Mouse (Mus musculus): ENCODE data around the gene Gstm2.
"Not testable (repeated sequence)": the region's sequence is repeated elsewhere in the genome, so short reads cannot be mapped to it uniquely, and the experiment has no call there.

Gstm2 gene

DNA sequence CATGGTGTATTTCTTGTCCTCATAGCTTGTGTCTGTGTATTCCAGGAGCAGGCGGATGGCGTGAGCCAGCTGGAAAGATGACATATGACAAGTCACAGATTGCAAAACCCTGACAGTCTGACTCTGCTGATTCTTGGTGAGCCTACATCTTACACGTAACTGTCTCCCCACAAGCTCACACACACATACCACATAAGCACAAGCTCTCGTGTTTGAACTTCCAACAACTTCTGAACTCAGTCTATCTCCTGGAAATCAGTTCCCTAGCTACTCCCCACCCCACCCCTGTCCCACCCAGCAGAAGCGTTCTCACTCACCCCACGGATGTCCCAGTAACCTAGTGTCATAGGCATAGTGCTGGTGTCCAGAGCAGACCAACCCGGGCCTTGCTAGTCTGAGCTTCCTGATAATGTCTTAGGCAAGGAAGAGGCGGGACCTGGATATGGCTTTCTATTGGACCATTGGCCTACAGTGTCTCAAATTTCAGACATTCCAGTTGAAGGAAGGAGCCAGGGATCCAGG lies at the start of gene Gstm2:
Gene Gstm2, minus strand, starts transcription at position 413 of the 522 bp plus-strand sequence.
- DNase-seq (ENCODE audit: low spot score in 2 of 2), result no peak

DNA sequence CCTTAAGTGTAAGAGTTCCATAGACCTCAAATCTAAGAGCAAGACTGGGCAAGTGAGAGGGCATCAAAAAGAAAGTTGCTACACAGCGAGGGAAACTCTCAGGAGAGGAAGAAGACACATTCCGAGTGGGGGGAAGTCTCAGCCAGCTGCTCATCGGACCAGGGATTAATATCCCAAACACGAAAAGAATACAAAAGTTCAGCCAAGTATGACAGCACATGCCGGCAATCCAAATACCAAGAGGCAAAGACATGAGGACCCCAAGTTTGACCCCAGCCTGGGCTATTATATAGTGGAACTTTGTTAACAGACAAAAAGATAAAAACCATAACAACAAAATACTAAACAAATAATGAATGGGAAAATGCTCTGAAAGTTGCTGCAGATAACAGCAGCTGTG lies 46.9 kb upstream of the Gstm2 start:
- DNase-seq (ENCODE audit: low spot score in 2 of 2), result no peak

DNA sequence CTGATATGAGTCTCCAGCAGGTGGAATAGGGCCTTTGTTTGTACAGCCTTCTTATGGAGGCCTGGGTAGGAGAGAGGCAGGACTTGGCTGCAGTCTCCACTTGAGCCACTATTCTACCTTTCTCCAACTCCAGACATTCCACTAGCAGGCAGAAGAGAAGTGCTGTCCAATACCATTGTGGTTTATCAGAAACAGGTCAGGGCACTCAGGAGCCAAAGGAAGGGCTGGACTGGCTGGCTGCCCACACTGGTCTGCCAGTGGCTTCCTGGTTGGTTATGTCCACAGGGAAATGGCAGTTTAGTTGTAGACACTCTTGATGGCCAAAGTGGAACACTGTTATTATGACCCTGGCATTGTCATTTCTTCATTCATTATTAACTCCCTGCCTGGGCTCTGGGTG lies 45.9 kb upstream of the Gstm2 start:
- DNase-seq (ENCODE audit: low spot score in 2 of 2), result no peak

DNA sequence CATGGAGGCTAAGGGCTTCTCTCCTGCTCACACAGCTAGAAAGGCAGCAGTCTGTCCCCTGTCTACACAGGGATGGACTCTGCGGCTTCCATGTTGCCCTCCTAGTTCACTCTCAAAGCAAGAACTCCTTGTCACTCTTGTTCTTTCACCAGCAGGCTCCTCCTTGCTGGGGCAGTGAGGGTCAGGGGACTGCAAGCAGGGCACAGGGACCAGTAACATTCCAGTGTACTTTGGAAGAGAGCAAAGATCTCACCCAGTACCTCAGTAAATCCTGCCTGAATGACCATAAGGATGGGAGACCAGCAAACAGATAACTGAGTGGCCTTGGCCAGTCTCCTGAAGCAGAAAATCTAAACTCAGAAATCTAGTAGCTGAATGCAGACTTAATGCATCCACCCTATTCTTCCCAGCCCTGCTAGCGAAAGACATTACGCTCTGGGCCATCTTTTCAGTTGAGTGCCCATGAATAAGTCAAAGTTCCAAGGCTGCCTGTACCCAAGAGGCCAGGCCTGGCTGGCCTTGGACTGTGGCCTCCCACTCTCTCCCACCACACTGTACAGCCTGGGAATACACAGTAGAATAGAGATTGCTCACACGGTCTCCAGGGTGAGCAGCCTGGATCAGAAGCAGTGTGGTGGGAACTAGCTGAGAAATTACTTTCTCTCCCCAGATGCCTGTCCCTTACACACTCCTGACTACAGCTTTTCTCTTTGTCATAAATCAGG lies 42.5 kb upstream of the Gstm2 start:
- DNase-seq (ENCODE audit: low spot score in 2 of 2), result no peak

DNA sequence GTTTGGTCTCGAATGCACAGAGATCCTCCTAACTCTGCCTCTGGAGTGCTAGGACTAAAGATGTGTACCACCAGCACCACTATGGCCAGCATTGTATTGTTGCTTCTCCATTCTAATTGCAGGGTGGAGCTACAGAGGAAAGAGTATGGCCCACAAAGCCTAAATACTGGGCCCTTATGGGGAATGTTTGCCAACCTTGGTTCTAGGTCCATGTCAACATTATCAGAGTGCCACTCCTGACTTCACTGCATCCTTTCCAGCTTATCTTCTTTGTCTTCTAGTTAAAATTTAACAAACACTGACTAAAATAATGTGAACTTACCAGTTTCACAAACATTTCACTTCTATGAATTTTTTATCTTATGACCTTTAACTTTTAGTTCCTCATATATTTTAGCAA lies 40.3 kb upstream of the Gstm2 start:
- no peak for DNase-seq (ENCODE audit: low spot score in 2 of 2)

DNA sequence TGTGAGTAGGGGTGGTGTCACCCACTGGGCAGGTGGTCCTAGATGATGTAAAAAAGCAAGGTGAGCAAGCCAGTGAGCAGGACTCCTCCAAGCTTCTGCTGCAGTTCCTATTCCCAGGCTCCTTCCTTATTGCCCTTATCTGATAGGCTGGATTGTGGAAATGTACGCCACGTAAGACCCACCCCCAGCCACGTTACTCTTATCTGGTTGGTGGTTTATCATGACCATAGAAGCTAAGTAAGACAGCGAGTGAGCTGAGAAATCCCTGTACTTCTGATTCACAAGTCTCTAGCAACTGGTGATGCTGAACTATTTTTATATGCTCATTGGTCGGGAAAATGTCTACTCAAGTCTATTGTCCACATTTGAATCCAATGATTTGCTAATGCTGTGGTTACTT lies 39.8 kb upstream of the Gstm2 start:
- DNase-seq (ENCODE audit: low spot score in 2 of 2), result no peak

DNA sequence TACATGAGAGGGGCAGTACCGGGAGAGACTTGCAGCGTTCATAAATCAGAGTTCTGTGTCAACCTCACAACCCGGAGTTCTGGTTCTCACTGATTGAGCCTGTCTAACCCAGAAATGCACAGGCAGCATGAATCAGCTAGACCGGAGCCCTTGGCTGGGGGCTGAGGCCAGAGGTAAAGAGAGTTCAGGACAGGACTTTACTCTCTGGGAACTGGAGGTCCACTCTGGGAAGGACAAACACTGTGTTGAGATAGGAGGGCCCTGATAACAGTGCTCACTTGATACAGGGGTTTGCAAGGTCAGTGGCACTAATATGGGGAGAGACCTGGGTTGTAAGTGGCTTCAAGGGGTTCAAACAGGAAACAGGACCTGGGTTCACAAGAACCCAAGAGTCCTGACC lies 39.1 kb upstream of the Gstm2 start:
- no peak for DNase-seq (ENCODE audit: low spot score in 2 of 2)

DNA sequence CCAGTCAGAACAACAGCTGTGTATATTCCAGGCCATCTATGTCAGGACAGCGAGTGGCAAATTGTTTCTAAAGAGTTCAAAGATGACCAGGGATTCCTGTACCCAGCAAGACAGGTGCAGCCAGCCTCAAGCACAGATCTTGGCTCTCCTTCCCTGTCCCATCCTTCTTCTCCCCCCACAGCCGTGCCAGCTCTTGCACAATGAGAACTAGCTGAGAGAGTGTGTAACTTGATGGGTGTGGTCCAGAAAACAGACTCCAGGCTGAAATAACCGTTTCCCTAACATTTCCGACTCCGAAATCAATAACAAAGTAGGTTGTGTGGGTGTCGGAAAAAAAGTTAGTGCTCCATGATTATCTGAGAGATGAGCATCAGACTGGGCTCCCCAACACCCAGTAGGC lies 36.4 kb upstream of the Gstm2 start:
- no peak for DNase-seq (ENCODE audit: low spot score in 2 of 2)

DNA sequence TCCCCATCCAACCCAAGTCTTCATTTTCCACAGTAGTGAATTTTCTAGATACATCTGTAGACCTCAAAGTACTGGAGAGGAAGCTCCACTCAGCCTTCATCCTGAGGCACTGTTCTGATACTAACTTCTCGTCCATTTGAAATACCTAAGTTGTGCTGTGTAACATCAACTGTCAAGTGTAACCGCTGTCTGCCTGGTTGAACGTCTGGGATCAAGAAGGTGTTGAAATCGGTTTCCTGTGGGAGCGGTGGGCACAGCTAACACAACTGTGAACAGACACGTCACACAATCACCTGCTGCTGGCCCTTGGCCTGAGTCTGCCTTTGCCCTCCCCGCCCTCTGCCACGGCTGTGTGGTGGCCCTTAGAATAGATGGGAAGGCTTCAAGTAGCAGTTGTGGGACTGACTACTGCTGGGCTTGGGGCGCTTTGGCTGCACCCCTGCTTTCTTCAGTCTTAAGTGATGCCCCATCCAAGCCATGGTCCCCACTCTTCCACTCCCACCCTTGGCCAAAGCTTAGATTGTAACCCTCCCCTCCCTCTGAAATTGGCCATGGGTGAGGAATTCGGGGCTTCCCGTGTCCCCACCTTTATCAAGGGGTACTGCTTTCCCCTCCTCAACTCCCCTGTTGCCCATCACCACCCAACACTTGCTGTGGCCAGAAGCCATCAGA lies 34.2 kb upstream of the Gstm2 start:
- DNase-seq (ENCODE audit: low spot score in 2 of 2), result not testable (repeated sequence)

DNA sequence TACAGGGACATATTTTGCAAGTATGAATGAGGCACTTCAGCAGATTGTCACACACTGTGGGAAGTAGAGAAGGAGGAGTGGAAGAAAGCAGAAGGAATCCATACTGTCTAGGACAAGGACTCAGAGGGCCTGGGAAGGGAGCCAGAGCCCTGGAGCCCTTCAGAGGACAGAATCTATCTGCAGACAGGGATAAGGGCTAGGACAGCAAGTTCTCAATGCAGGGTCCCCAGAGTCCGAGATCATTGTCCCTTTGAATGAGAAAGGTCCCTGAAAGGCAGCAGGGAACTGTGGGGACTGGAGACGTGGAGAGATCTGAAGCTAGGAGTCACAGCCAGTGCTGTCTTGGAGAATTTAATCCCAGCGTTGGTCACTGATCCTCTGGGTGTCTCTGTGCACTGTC lies 33.0 kb upstream of the Gstm2 start:
- DNase-seq (ENCODE audit: low spot score in 2 of 2), result not testable (repeated sequence)

DNA sequence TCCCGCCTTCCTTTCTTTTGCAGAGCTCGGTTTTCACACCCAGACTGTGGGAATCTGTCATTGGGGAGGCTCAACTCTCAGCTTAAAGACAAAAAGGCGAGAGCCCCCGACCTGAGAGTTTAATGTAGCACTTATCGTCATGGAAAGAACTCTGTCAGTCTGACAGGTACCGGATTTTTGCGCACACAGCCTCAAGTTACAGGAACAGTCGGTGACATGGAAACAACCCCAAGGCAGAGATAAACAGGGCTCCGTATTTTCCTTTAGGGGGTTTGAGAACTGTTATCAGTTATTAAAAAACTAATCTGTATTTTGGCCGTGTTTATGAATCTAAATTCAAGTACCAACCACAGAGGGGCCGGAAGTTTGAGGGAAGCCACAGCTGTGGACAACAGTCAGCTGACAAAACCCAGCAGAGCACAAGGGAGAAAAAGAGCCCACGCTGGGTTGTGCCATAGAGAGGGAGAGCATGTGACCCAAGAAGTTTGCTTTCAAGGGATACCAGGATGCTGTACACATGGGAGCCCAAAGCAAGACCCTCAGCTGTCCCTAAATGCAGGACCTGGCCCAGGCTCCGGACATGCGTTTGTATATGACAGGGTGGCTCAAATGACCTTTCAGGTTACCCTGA lies 32.1 kb upstream of the Gstm2 start:
- peak in 1 of 2 experiments; percentile 5 for DNase-seq (ENCODE audit: low spot score in 2 of 2)

DNA sequence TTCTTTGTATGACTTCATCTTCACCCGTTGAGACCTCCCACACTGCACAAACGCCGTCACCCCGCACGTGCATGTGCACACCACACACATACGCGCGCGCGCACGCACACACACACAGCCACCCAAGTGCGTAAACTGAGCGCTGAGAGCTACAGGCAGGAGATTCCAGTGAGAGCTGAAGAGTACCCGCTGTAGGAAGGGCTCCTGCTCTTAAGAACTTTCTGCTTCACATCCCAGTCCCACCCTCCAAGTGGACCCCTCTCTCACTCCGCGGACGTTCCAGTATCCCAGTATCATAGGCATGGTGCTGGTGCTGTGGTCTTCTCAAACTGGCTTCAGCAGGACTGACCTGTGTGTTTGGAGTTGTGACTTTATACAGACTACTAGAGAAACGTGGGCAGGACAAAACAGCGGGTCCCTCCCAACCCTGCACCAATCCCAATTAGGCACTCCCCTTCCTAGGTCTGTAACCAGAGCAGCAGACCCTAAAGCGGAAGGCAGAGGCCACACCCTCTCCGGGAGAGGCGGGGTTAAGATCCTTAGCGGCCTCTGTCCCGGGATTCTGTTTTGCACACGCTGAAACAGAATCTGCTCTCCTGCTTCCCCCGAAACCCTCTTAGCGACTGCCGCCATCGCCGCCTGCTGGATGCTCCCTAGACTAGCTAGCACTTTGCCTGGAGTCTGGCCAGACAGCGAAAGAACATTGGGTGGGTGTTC lies 31.4 kb upstream of the Gstm2 start, which contains the start of gene Gstm1:
Gene Gstm1, minus strand, starts transcription at position 501 of the 717 bp plus-strand sequence.
- DNase-seq (ENCODE audit: low spot score in 2 of 2), result peak; percentile 39 to 46

DNA sequence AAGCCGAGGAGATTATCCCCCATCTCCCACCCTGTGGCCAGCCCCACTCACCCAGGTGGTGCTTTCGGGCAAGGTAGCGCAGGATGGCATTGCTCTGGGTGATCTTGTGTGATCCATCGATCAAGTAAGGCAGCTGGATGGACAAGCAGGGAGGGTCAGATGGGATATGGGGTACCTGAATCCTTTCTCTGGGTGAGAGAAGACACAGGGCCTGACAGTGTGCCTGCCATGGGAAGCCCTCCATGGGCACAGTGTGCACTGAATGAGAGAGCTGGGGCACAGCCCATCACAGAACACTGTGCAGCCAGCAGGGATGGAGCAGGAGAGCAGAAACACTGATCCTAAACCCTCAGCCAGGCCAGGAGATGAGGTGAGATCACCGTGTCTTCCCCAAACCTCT lies 30.2 kb upstream of the Gstm2 start:
- DNase-seq (ENCODE audit: low spot score in 2 of 2), result not testable (repeated sequence)

DNA sequence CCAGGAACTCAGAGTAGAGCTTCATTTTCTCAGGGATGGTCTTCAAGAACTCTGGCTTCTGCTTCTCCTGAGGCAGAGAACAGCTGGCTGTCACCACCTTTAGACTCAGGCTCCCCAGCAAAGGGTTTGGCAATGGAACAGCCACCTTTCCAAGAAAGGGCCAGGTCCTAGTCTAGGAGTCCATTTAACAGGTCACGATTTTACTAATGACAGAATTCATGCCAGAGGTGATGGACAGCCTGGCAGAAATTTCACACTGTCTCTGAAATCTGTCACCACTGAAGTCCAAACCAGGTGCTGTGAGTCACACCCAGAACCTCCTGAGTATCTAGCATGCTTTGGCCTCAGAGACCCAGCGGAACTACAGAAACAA lies 28.7 kb upstream of the Gstm2 start:
- no peak for DNase-seq (ENCODE audit: low spot score in 2 of 2)

DNA sequence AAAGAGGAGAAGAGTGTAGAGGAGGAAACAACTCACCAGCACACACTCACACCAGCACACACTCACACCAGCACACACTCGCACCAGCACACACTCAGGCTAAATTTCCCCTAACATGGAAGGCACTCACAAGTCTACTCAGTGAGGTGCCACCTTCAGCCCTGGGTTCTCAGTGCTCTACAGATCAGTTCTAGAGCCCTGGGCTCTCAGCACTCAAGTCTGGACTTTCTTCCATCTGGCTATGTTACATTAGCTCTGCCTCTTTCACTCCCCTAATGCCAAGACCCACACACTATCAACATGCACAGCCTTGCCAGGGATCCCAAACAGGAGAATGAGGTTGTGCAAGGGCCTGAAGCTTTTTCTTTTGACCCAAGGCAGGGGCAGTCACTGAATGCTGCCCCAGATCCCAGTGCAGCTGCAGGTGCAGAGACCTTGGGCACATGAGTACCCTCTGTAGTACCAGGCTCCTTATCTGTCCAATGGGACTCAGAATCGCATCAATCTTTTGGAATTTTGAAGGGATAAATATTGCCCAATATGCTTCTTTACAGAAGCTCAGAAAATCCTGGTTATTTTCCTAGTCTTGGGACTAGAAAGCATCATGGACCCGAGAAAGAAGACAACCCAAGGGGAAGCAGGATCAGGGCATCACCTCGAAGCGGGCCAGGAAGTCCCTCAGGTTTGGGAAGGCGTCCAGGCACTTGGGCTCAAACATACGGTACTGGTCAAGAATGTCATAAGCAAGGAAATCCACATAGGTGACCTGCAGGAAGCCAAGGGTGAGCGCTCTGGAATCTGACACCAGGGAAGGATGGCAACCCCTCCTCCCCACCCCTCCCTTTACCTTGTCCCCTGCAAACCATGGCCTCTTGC lies 28.1 kb upstream of the Gstm2 start:
- no peak for DNase-seq (ENCODE audit: low spot score in 2 of 2)

DNA sequence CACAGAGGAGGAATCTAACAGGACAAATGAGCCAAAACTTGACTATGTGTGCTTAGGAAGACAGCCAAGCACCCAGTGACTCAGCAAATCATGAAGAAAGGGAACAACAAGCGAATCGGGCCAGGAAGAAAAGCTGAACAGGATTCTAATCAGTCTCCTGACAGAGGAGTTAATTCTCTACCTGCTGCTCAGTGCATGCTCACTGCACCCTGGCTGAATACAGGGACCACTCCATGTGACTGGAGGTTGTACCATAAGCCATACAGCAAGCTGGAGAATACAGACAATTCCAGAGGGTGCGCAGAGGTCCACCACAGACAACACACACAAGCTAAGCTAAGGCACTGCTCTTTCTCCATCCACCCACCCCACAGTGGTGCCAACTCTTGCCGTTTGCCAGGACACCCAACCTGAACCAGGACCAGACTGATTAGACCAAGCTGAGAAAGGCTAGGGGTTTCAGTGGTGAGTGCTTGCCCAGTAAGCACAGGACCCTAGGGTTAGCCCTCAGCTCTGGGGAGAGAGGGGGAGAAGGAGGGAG lies 27.1 kb upstream of the Gstm2 start:
- DNase-seq (ENCODE audit: low spot score in 2 of 2), result no peak

DNA sequence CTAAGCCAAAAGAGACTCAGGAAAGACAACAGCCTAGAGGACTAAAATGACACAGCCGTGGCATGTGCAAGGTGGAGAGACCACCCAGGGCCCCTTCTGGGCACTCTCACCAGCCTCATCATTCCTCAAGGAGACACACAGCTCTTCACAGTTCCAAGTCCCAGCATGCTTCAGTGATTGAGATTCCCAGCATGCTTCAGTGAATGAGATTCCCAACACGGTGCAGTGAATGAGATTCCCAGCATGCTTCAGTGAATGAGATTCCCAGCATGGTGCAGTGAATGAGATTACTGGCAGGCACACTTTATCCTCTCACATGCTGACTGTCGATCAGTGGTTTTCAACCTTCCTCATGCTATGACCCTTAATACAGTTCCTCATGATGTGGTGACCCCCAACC lies 25.3 kb upstream of the Gstm2 start:
- DNase-seq (ENCODE audit: low spot score in 2 of 2), result no peak

DNA sequence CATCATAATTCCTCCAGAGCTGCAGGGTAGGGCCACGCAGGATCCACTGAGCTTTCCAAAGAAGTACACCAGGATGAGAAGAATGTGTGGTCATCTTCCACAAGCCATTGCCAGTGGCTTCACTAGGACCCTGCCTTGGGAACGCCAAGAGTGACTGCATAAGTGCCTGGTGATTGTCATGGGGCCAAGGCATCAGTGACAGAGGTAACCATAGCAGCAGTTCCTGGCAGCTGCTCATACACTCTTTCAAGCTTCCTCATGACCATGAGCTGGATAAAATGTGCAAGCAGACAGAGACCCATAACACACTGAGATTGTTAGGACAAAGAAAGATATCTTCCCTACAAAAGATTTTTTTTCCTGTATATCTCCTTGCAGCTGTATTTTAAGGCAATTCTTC lies 24.0 kb upstream of the Gstm2 start:
- no peak for DNase-seq (ENCODE audit: low spot score in 2 of 2)

DNA sequence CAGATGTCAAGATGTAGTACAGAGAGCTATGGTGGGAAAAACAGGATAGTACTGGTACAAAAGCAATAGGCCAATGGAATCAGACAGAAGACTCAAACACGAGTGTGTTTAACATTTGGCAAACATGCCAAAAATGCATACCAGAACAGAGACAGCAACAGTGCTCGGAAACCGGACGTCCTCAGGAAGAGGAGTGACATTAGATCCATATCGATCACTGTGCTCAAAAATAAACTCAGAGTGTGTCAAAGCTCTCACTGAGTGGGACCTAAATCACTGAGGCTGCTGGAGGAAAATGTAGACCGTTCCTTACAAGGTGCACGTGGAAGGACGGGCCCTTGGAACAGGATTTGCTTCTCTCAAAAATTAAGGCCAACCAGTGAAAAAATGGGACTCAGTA lies 15.8 kb upstream of the Gstm2 start:
- no peak for DNase-seq (ENCODE audit: low spot score in 2 of 2)

DNA sequence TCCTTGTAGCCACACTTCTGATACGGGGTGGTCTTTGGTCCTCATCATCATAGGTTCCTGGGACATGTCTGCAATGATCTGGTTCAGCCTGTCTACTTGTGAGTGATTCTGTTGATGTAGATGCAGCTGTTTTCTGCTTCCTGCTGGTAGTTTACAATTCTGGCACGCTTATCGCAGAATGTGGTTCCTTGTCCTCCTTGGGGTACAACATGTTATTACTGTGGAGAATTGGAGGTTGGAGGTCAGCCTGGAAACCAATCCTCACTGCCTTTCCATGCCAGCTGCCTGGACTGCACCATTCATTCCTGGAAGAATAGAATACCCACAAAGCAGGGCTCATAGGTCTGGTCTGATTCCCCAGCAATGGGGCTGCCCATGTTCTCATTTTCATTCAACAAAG lies 13.2 kb upstream of the Gstm2 start:
- no peak for DNase-seq (ENCODE audit: low spot score in 2 of 2)

DNA sequence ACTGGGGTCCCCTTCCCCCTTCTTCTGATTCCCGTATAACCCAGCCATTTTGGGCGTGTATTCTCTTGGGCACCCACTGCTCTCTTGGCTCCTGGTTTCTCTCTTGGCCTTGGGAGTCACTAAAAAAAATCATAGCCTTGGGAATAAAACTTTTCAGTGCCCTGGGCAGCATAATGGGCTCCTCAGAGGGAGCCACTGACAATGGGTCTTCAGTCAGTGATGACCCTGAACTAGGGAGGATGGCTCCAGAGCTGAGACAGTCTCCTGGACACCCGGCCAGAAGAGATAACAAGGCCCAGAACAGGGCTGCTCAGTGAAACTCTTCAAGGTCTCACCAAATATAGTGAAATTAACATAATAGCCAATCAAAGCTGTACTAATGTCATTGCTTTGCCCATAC lies 12.3 kb upstream of the Gstm2 start:
- DNase-seq (ENCODE audit: low spot score in 2 of 2), result no peak

All from spleen, postnatal 14 days (tissue).